Mouse (Mus musculus): Measurements from ENCODE around the gene Limch1. TPM values are rescaled to one million over a fixed set of nuclear protein-coding genes. Genes with fewer than 3 reads are reported as not detected.

The Limch1 gene
- polyA plus RNA-seq, 2 experiments, result 0.54 to 1.2 TPM

- H3K4me2 ChIP-seq (ENCODE audit: low read depth), result no peak overlapping the region
- DNase-seq (ENCODE audit: low read depth in 3 of 3, low spot score in 3 of 3), result no peak
- 38% methylated on average over 18 of the region's 18 CpGs for WGBS (ENCODE audit: insufficient replicate concordance)
- no peak overlapping the region for H3K27ac ChIP-seq
- H3K4me1 ChIP-seq (replicated peaks; ENCODE audit: control insufficient read depth in 2 of 2, insufficient read depth in 2 of 2, low read length in 1 of 2), result no peaks in the 10 kb centered on the region
- no peak overlapping the region for H3K4me3 ChIP-seq (ENCODE audit: insufficient read depth in 1 of 2, low read depth in 2 of 2, low read length in 2 of 2)
- ATAC-seq (ENCODE audit: insufficient read depth), result no peak
- H3K9ac ChIP-seq (replicated peaks), result no peak overlapping the region
- no peaks in the 10 kb centered on the region for H3K36me3 ChIP-seq (replicated peaks; ENCODE audit: control insufficient read depth, insufficient read depth, low read depth)
- TF ChIP-seq EP300 (IDR thresholded peaks at IDR 0.05; ENCODE audit: low read depth), result no peak
- no peak for TF ChIP-seq CTCF (IDR thresholded peaks at IDR 0.05; ENCODE audit: low read depth)
- no peaks in the 10 kb centered on the region for H3K27me3 ChIP-seq (ENCODE audit: control insufficient read depth, insufficient read depth, low read length)
- no peaks in the 10 kb centered on the region for H3K9me3 ChIP-seq (ENCODE audit: control insufficient read depth, low read length)
These were observed 71.1 kb downstream of the Limch1 start for GRCm38 (mm10) chr5:66816751-66817150.

- no peaks in the 10 kb centered on the region for H3K27me3 ChIP-seq (ENCODE audit: control insufficient read depth, insufficient read depth, low read length)
- H3K4me3 ChIP-seq (ENCODE audit: insufficient read depth in 1 of 2, low read depth in 2 of 2, low read length in 2 of 2), result no peak overlapping the region
- no peak for TF ChIP-seq CTCF (IDR thresholded peaks at IDR 0.05; ENCODE audit: low read depth)
- no peak for TF ChIP-seq EP300 (IDR thresholded peaks at IDR 0.05; ENCODE audit: low read depth)
- H3K9ac ChIP-seq (replicated peaks), result no peak overlapping the region
- no peaks in the 10 kb centered on the region for H3K4me1 ChIP-seq (replicated peaks; ENCODE audit: control insufficient read depth in 2 of 2, insufficient read depth in 2 of 2, low read length in 1 of 2)
- H3K4me2 ChIP-seq (ENCODE audit: low read depth), result no peak overlapping the region
- ATAC-seq (ENCODE audit: insufficient read depth), result no peak
- H3K27ac ChIP-seq, result no peak overlapping the region
- H3K36me3 ChIP-seq (replicated peaks; ENCODE audit: control insufficient read depth, insufficient read depth, low read depth), result no peaks in the 10 kb centered on the region
- H3K9me3 ChIP-seq (ENCODE audit: control insufficient read depth, low read length), result no peaks in the 10 kb centered on the region
- DNase-seq (ENCODE audit: low read depth in 3 of 3, low spot score in 3 of 3), result no peak
- 65% methylated on average over 8 of the region's 8 CpGs for WGBS (ENCODE audit: insufficient replicate concordance)
These were observed 71.7 kb downstream of the Limch1 start for GRCm38 (mm10) chr5:66817184-66817956.

- WGBS (ENCODE audit: insufficient replicate concordance), result 74% methylated on average over 6 of the region's 6 CpGs
These were observed 77.0 kb downstream of the Limch1 start for GRCm38 (mm10) chr5:66822500-66823205.

GRCm38 (mm10) chr5:66825586-66825985, 80.0 kb downstream of the Limch1 start:
- Histone ChIP-seq H3K4me2 (ENCODE audit: low read depth) (no peak overlapping the region), H3K36me3 (replicated peaks; ENCODE audit: control insufficient read depth, insufficient read depth, low read depth) (no peaks in the 10 kb centered on the region), H3K9ac (replicated peaks) (no peak overlapping the region), H3K27me3 (ENCODE audit: control insufficient read depth, insufficient read depth, low read length) (no peaks in the 10 kb centered on the region), H3K27ac (no peak overlapping the region), H3K9me3 (ENCODE audit: control insufficient read depth, low read length) (no peaks in the 10 kb centered on the region), H3K4me3 (ENCODE audit: insufficient read depth in 1 of 2, low read depth in 2 of 2, low read length in 2 of 2) (no peak overlapping the region), H3K4me1 (replicated peaks; ENCODE audit: control insufficient read depth in 2 of 2, insufficient read depth in 2 of 2, low read length in 1 of 2) (no peaks in the 10 kb centered on the region)
- no peak for ATAC-seq (ENCODE audit: insufficient read depth)
- TF ChIP-seq EP300 (IDR thresholded peaks at IDR 0.05; ENCODE audit: low read depth), result no peak
- TF ChIP-seq CTCF (IDR thresholded peaks at IDR 0.05; ENCODE audit: low read depth), result no peak
- 55% methylated on average over 4 of the region's 4 CpGs for WGBS (ENCODE audit: insufficient replicate concordance)
- no peak for DNase-seq (ENCODE audit: low read depth in 3 of 3, low spot score in 3 of 3)

More at GRCm38 (mm10) chr5:66822500-66823205, 77.0 kb downstream of the Limch1 start:
- Histone ChIP-seq H3K9ac (replicated peaks) (no peak overlapping the region), H3K27ac (no peak overlapping the region), H3K36me3 (replicated peaks; ENCODE audit: control insufficient read depth, insufficient read depth, low read depth) (no peaks in the 10 kb centered on the region), H3K9me3 (ENCODE audit: control insufficient read depth, low read length) (no peaks in the 10 kb centered on the region), H3K4me2 (ENCODE audit: low read depth) (no peak overlapping the region), H3K4me1 (replicated peaks; ENCODE audit: control insufficient read depth in 2 of 2, insufficient read depth in 2 of 2, low read length in 1 of 2) (no peaks in the 10 kb centered on the region), H3K4me3 (ENCODE audit: insufficient read depth in 1 of 2, low read depth in 2 of 2, low read length in 2 of 2) (no peak overlapping the region), H3K27me3 (ENCODE audit: control insufficient read depth, insufficient read depth, low read length) (no peaks in the 10 kb centered on the region)
- ATAC-seq (ENCODE audit: insufficient read depth) (no peak), DNase-seq (ENCODE audit: low read depth in 3 of 3, low spot score in 3 of 3) (no peak)
- TF ChIP-seq CTCF (IDR thresholded peaks at IDR 0.05; ENCODE audit: low read depth) (no peak), EP300 (IDR thresholded peaks at IDR 0.05; ENCODE audit: low read depth) (no peak)

GRCm38 (mm10) chr5:66826844-66827243, 81.2 kb downstream of the Limch1 start:
- Histone ChIP-seq H3K9ac (replicated peaks) (no peak overlapping the region), H3K27ac (no peak overlapping the region), H3K4me1 (replicated peaks; ENCODE audit: control insufficient read depth in 2 of 2, insufficient read depth in 2 of 2, low read length in 1 of 2) (no peaks in the 10 kb centered on the region), H3K4me2 (ENCODE audit: low read depth) (no peak overlapping the region), H3K27me3 (ENCODE audit: control insufficient read depth, insufficient read depth, low read length) (no peaks in the 10 kb centered on the region), H3K4me3 (ENCODE audit: insufficient read depth in 1 of 2, low read depth in 2 of 2, low read length in 2 of 2) (no peak overlapping the region), H3K9me3 (ENCODE audit: control insufficient read depth, low read length) (no peaks in the 10 kb centered on the region), H3K36me3 (replicated peaks; ENCODE audit: control insufficient read depth, insufficient read depth, low read depth) (no peaks in the 10 kb centered on the region)
- TF ChIP-seq CTCF (IDR thresholded peaks at IDR 0.05; ENCODE audit: low read depth), result no peak
- no peak for TF ChIP-seq EP300 (IDR thresholded peaks at IDR 0.05; ENCODE audit: low read depth)
- DNase-seq (ENCODE audit: low read depth in 3 of 3, low spot score in 3 of 3) (no peak), ATAC-seq (ENCODE audit: insufficient read depth) (no peak)
- WGBS (ENCODE audit: insufficient replicate concordance), result 56% methylated on average over 8 of the region's 8 CpGs

All from liver, embryonic 14.5 days (tissue).